Mouse (Mus musculus) C2C12 (cell line): ENCODE measurements around the gene Fras1. TPM values are rescaled to one million over a fixed set of nuclear protein-coding genes. Genes with fewer than 3 reads are reported as not detected.

Experiments
- H3K27me3 ChIP-seq: one replicate; pipeline ENCODE4 v1.6.1; 2011; ENCODE audit not compliant: control insufficient read depth, insufficient read depth, insufficient read length
- H3K36me3 ChIP-seq: one replicate; pipeline ENCODE4 v1.6.1; 2011; ENCODE audit not compliant: control insufficient read depth, insufficient read depth
- H3K4me3 ChIP-seq: one replicate; pipeline ENCODE4 v1.5.1; 2011; ENCODE audit warnings: mild to moderate bottlenecking, control low read depth; ENCODE audit not compliant: poor library complexity, insufficient read depth, severe bottlenecking
- H3K79me2 ChIP-seq: one replicate; pipeline ENCODE4 v1.6.1; 2011; ENCODE audit not compliant: control insufficient read depth, insufficient read depth
- H3K79me3 ChIP-seq: one replicate; pipeline ENCODE4 v1.6.1; 2011; ENCODE audit warnings: low read depth, control low read depth
- H3ac ChIP-seq: one replicate; pipeline ENCODE3; 2011; ENCODE audit warnings: low read depth; ENCODE audit not compliant: control insufficient read depth, insufficient read length
- CEBPB ChIP-seq: IDR thresholded peaks from one replicate; pipeline ENCODE4 v1.6.1; 2011; ENCODE audit warnings: low read depth, mild to moderate bottlenecking, control low read depth, moderate library complexity
- CTCF ChIP-seq: IDR thresholded peaks from one replicate; pipeline ENCODE4 v1.5.1; 2011; ENCODE audit not compliant: control insufficient read depth, insufficient read depth, insufficient read length
- FOSL1 ChIP-seq: IDR thresholded peaks from one replicate; pipeline ENCODE4 v1.8.0; 2011; ENCODE audit warnings: mild to moderate bottlenecking, low read length; ENCODE audit not compliant: poor library complexity, insufficient read depth, severe bottlenecking
- MAX ChIP-seq: IDR thresholded peaks from one replicate; pipeline ENCODE4 v1.6.1; 2011; ENCODE audit warnings: mild to moderate bottlenecking, control low read depth
- MYOD1 ChIP-seq: IDR thresholded peaks from one replicate; pipeline ENCODE4 v1.6.1; 2011; ENCODE audit warnings: low read depth; ENCODE audit not compliant: control insufficient read depth, insufficient read length
- MYOG ChIP-seq: IDR thresholded peaks from one replicate; pipeline ENCODE4 v1.6.1; 2011; ENCODE audit not compliant: control insufficient read depth, insufficient read length; ENCODE audit errors: extremely low read depth
- USF1 ChIP-seq: IDR thresholded peaks from one replicate; pipeline ENCODE4 v1.6.1; 2011; ENCODE audit warnings: low read depth, mild to moderate bottlenecking, control low read depth, moderate library complexity
- polyA plus RNA-seq: library from polyadenylated mRNA; unstranded; fragments of >200 nt; fragmentation: generic; extraction: Trizol; gene quantifications from one replicate; pipeline ENCODE4 v1.2.1, GENCODE M21; 2012; ENCODE audit warnings: missing spikeins

The Fras1 gene
- polyA plus RNA-seq, 1 experiment = 0.11 TPM

DNA sequence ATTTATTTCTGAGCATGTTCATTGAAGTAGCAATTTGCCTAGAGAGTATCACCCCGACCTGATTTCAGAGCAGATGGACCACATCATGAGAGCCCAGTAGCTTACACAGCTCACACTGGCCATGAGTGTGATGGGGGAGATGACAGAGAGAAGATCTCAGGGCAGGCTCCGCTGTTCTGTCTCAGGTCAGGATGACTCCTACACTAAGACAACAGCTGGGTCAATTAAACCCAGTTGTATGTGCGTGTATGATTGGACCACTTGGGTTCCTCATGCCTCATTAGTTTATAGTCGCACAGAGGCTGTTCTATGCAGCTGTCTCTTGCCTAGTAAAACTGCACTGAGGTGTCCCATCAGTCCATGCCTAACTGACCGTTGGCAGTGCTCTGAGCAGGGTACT is 345.5 kb downstream of the Fras1 start:
- no peak overlapping the region for H3K4me3 ChIP-seq
- no peaks in the 10 kb centered on the region for H3K79me3 ChIP-seq
- H3K27me3 ChIP-seq = no peaks in the 10 kb centered on the region
- no peaks in the 10 kb centered on the region for H3K79me2 ChIP-seq
- no peak overlapping the region for H3ac ChIP-seq
- TF ChIP-seq FOSL1 (no peak), MYOD1 (peak; percentile 65)
- no peaks in the 10 kb centered on the region for H3K36me3 ChIP-seq

GRCm38 (mm10) chr5:96722690-96723089 is 348.9 kb downstream of the Fras1 start:
- no peaks in the 10 kb centered on the region for H3K79me2 ChIP-seq
- H3K36me3 ChIP-seq = no peaks in the 10 kb centered on the region
- TF ChIP-seq MAX (no peak), FOSL1 (no peak), MYOG (no peak), USF1 (no peak), CTCF (no peak), CEBPB (no peak), MYOD1 (no peak)
- H3ac ChIP-seq = no peak overlapping the region
- H3K4me3 ChIP-seq = no peak overlapping the region
- no peaks in the 10 kb centered on the region for H3K27me3 ChIP-seq
- no peaks in the 10 kb centered on the region for H3K79me3 ChIP-seq

- no peak overlapping the region for H3K4me3 ChIP-seq
- H3K79me3 ChIP-seq = no peaks in the 10 kb centered on the region
- no peaks in the 10 kb centered on the region for H3K79me2 ChIP-seq
- no peak for TF ChIP-seq FOSL1
- TF ChIP-seq MAX = no peak
- no peak for TF ChIP-seq CTCF
- H3K36me3 ChIP-seq = no peaks in the 10 kb centered on the region
- no peak overlapping the region for H3ac ChIP-seq
- H3K27me3 ChIP-seq = no peaks in the 10 kb centered on the region
These were observed 365.6 kb downstream of the Fras1 start for GRCm38 (mm10) chr5:96739138-96739878.

GRCm38 (mm10) chr5:96747195-96747984 is 373.6 kb downstream of the Fras1 start:
- Histone ChIP-seq H3K79me2 (no peaks in the 10 kb centered on the region), H3K27me3 (no peaks in the 10 kb centered on the region), H3K4me3 (no peak overlapping the region), H3ac (no peak overlapping the region), H3K36me3 (no peaks in the 10 kb centered on the region), H3K79me3 (no peaks in the 10 kb centered on the region)
- TF ChIP-seq FOSL1 (no peak), CEBPB (no peak), MYOD1 (no peak), CTCF (no peak), MAX (no peak), USF1 (no peak), MYOG (no peak)

- Histone ChIP-seq H3K79me3 (no peaks in the 10 kb centered on the region), H3ac (no peak overlapping the region), H3K79me2 (no peaks in the 10 kb centered on the region), H3K4me3 (no peak overlapping the region), H3K36me3 (no peaks in the 10 kb centered on the region), H3K27me3 (no peaks in the 10 kb centered on the region)
- no peak for TF ChIP-seq MYOD1
- no peak for TF ChIP-seq CEBPB
- no peak for TF ChIP-seq FOSL1
- no peak for TF ChIP-seq USF1
- no peak for TF ChIP-seq MYOG
- no peak for TF ChIP-seq CTCF
- no peak for TF ChIP-seq MAX
These were observed 383.9 kb downstream of the Fras1 start for GRCm38 (mm10) chr5:96757615-96758014.

- Histone ChIP-seq H3K36me3 (no peaks in the 10 kb centered on the region), H3K4me3 (no peak overlapping the region), H3K27me3 (no peaks in the 10 kb centered on the region), H3K79me3 (no peaks in the 10 kb centered on the region), H3ac (no peak overlapping the region), H3K79me2 (no peaks in the 10 kb centered on the region)
- TF ChIP-seq CEBPB (no peak), MYOG (no peak), USF1 (no peak)
These were observed 388.3 kb downstream of the Fras1 start for GRCm38 (mm10) chr5:96762021-96762420.
